Mouse (Mus musculus) layer of hippocampus, postnatal 36 days (tissue): Measurements from ENCODE around the gene 2810021J22Rik. TPM values are rescaled to one million over a fixed set of nuclear protein-coding genes. Genes with fewer than 3 reads are reported as not detected.
"Not testable (repeated sequence)": the region's sequence is repeated elsewhere in the genome, so short reads cannot be mapped to it uniquely, and the experiment has no call there.

Source experiments
- DNase-seq, 2 experiments: peaks; one replicate each; pipeline ENCODE4 v3.0.0; 2022
- total RNA-seq, 2 experiments: library from RNA; stranded (reverse); gene quantifications; 2 replicates each; pipeline ENCODE4 v1.2.3; 2021

The 2810021J22Rik gene
- total RNA-seq, result 10 to 100 TPM in 1 of 2 experiments, 1 to 10 TPM in 1; 9.7 to 12.2 TPM

- peak; percentile 82 to 83 for DNase-seq
These were observed at the start of gene 2810021J22Rik for GRCm38 (mm10) chr11:58867039-58867953. Gene 2810021J22Rik, plus strand, starts transcription at chr11:58867216.

GRCm38 (mm10) chr11:58828937-58829336, 38.1 kb upstream of the 2810021J22Rik start, which contains the start of gene Olfr312:
Gene Olfr312, plus strand, starts transcription at chr11:58829237.
- not testable (repeated sequence) for DNase-seq

GRCm38 (mm10) chr11:58829764-58830163, 37.3 kb upstream of the 2810021J22Rik start:
- DNase-seq, result no peak

DNA sequence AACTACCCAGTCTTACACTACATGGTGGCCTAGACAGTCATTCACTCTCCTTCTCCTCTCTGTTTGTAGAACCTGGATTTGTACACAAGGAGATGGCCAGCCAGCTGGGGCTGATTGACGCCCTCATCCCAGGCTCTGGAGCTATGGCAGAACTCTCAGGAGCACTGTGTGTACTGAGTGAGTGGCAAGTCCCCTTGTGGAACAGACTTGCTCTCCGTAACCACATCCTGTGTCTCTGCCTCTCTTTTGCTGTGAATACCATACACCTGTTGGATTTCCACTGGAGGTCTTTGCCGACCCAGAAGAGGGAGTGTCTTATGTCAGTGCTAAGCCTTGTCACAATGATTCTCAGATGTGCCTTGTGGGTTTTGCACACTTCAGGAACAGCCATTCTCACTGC, 34.5 kb upstream of the 2810021J22Rik start:
- peak in 1 of 2 experiments; percentile 3 for DNase-seq

- not testable (repeated sequence) for DNase-seq
These were observed 28.1 kb upstream of the 2810021J22Rik start, which contains the start of gene Olfr311 for GRCm38 (mm10) chr11:58838951-58839350. Gene Olfr311, plus strand, starts transcription at chr11:58839251.

DNA sequence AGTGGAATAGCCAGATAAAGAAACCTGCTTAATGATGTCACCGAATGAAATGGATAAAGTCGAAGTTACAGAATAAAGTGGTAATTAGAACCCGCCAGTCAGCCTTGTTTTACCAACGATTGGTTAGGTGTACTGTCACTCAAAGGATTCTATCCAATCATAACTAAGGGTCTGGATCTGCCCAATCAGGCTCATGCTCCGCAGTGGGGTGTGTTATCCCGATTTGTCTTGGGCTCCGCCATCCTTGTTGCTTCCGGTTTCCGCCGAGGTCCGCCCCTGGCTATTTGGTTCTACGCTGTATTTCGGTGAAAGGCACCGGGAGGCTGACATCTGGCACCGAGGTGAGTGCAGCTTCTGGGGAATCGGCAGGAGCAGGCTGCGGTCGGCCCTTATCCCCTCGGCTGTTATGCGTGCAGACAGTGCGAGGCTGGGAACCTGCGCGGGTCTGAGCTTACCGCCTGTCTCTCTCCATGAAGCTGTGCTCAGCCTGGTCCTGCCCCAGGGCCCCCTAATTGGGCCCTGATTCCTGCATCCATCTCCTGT, 20.0 kb upstream of the 2810021J22Rik start, which contains the start of gene Gm12258:
Gm12258 (plus strand) TSS at position 240 of the 543 bp plus-strand sequence.
- DNase-seq, result peak; percentile 82 to 86

DNA sequence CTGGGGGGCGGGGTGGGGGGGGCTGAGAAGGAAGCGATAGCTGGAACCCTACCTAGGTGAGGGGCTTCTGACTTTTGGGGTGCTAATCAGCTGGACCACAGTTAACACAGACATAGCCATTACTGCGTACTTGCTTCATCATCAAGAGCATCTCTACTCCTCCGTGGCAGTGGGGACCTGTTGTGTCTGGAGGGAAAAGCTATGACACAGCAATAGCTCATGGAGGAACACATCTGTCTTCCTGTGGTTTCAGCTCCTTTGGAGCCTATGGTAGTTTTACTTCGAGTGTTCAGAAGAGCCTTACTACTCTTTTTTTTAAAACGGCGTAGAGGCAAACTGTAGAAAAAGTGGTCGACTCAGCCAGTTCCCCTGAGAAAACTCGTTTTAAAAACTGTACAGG, 19.4 kb upstream of the 2810021J22Rik start:
- DNase-seq, result no peak

GRCm38 (mm10) chr11:58849731-58850130, 17.3 kb upstream of the 2810021J22Rik start:
- no peak for DNase-seq

GRCm38 (mm10) chr11:58860744-58861143, 6.3 kb upstream of the 2810021J22Rik start:
- DNase-seq, result no peak

GRCm38 (mm10) chr11:58867954-58868330, 926 bp downstream of the 2810021J22Rik start:
- no peak for DNase-seq

DNA sequence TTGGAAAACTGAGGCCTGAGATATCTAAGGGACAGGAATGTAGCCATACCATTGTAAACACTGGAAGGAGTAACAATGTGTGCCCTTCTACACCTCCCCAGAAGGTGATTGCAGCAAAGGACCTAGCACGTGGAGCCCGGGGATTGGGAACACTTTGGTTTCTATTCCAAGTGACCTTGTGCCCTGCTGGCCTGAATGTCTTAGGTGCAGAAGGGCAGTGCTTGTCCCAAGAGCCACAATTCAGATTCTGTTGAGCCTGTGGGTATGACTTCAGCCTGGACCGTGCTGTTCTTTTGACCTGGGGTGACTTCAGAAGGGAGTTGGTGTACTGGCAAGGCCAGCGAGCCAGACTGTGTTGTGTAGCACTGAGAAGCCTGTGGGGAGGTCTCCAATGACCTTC, 3.9 kb downstream of the 2810021J22Rik start:
- DNase-seq, result no peak

DNA sequence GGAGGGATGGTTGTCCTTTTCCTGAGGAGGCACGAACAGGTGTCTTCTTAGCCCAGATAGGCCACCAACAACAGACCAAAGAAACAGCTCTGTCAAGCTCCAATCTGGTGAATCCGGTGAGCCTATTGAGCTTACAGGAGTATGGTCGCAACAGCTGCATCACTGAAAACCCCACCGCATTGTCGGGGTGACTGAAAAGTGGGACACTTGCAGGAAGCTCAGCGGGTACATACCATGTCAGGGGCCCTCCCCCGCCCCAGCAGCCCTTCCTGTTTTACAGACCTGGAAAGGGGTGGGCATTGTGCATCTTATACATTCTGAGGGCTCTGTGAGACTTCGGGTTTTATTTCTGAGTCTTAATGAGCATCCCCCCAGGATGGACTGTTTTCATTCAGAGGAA, 16.7 kb downstream of the 2810021J22Rik start:
- no peak for DNase-seq

DNA sequence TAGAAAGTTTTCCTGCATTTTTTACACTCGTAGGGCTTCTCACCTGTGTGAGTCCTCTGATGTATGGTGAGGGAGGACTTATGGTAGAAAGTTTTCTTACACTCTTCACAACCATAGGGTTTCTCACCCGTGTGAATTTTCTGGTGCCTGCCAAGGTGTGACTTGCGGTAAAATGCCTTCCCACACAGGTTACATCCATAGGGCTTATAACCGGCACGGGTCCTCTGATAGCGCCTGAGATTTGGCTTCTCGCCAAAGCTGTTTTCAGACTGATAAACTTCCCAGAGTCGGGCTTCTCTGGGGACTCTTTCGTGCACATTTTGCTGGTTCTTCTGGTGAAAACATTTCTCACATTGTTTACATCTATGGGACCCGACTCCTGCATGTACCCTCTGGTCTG, 23.5 kb downstream of the 2810021J22Rik start:
- DNase-seq, result no peak

DNA sequence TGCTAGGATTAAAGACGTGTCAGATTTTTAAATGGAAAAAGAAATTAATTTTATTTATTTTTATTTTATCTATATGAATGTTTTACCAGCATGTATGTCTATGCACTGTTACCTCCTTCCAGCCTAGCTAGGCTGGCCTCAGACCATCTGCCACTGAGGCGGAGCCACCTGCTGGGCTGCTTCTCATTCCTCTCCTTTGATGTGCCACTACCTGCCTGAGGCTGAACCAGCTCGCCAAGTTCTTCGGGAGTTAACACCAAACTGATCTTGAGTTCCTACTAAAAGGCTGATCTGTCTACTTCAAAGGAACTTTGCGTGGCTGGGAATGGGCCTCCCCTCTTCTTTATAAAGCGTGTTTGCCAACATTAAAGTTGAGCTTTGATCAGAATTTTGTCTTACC, 27.4 kb downstream of the 2810021J22Rik start:
- DNase-seq, result no peak

DNA sequence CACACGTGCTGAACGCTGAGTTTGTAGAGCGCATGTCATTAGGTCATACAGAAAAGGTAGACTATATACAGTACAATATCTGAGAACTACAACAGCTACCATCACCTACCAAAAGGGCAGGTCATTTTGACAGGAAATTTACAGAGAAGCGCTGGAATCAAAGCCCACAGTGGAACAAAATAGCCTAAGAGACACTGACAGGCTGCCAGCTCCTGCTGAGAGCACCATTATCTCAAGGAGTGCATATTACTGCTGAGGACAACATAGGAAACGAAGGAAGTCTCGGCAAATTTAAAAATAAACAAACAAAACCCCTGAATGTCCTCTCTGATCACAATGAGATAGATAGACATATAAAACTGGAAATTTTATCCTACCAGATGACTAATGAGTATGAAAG, 30.5 kb downstream of the 2810021J22Rik start:
- no peak for DNase-seq

DNA sequence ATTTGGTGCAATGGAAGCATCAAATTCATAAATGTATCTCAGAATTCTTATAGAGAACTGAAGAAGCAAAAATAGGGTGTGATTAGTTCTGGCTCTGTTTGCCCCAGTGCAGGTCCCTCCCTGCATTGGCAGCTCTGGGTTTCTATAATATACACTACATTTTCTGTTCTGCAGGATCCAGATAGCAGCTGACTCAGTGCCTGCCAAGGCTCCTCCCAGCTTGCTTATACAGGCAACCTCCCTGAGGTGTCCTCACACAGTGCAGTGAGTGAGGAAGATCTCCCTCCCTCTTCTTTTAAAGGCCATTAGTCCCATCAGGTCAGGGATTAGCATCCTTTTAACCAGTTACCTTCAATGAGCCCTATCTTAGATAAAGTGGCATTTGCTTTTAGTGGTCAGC, 34.1 kb downstream of the 2810021J22Rik start:
- no peak for DNase-seq

DNA sequence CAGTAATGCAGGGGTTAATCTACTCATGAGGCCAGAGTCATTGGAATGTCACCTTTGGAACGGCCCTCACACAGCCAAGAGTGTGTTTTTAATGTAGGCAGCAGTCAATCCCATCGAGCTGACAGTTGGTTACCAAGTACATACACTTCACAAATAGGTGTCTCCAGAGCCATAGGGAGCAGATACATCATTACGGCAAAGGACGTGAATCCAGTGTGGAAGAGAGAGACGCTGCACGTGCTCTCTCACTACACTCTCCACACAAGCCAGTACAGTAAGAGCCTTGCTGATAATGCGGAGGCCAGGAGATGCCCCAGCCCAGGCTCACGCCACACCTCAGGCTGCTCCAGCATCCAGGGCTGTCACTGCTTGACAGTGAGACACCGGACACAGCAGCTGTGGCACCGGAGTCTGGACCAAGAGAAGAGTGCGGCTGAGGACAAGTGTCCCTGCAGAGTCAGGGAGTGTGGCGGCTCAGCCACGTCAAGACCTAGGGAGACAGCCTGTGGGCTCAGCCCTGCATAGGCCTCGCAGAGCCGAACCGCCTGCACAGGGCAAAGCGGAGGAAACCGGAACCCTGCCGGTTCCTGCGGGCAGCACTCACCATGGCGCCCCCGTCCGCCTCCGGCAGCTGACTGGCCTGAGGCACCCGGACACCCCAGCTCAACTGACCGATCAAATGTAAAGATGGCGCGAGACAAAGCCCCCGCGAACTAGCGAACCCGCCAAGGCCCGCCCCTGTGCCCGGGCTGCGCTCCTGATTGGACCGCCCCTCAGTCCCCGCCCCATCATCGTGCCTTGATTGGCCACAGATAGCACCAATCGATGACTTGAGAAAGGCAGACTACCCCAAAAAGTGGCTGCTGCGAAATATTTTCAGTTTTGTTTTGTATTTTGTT, 36.7 kb downstream of the 2810021J22Rik start, which contains the start of gene Zfp39:
Zfp39 (minus strand) TSS at position 715 of the 899 bp plus-strand sequence.
- DNase-seq, result peak; percentile 94 to 96

DNA sequence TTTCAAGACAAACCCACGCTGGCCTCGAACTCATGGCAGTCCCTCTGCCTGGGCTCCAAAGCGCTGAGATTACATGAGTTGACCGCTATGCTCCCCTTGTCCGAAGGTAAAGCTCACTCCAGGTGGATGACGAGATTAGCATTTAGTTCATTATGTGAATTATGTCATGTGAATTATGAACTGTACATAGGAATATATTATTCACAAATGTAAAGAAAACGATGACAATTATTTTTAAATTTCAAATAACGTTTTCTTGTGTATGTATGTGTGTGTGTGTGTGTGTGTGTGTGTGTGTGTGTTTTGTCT, 37.3 kb downstream of the 2810021J22Rik start:
- no peak for DNase-seq

- no peak for DNase-seq
These were observed 37.8 kb downstream of the 2810021J22Rik start for GRCm38 (mm10) chr11:58904838-58905237.

GRCm38 (mm10) chr11:58913776-58914175, 46.8 kb downstream of the 2810021J22Rik start:
- no peak for DNase-seq

- no peak for DNase-seq
These were observed 47.5 kb downstream of the 2810021J22Rik start for GRCm38 (mm10) chr11:58914461-58915028.
